Mouse (Mus musculus) duodenum, adult 2 months (tissue): Measurements from ENCODE around the gene Atp5b. TPM values are rescaled to one million over a fixed set of nuclear protein-coding genes. Genes with fewer than 3 reads are reported as not detected.

Experiments used
- polyA plus RNA-seq: library from polyadenylated mRNA; depleted of rRNA; stranded (reverse); fragments of >200 nt; gene quantifications from 2 replicates; pipeline ENCODE4 v1.2.3, GENCODE M21; 2012; ENCODE audit warnings: low replicate concordance; rRNA removed

Atp5b gene
- polyA plus RNA-seq: 6,260 and 7,330 TPM in 2 replicates

GRCm38 (mm10) chr10:128082880-128083421, at the start of gene Atp5b:
Gene Atp5b (plus strand): TSS chr10:128083273.

DNA sequence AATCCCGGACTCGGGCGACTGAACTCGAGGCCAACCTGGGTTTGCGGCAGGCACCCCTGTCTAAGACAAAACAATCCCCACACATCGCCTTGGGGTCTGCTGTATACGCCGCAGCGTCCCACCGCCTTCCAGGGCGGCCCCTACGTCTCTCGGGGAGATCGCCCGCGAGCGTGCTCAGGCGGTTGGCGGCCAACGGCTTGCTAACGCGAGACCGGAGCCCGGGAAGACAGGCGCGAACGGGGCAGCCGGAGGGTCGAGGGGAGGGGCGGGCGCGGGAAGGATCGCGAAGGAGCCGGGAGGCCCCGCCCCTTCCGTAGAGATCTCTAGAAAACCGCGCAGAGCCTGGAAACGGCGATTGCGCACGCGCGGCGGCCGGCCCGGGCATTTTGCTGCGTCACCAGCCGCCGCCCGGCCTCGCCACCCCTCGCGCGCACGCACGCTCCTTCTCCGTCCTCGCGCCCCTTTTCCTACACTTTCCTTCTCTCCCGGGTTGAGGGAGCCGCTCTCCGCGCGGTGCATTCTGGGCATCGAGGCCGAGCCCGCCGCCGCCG, 24.4 kb upstream of the Atp5b start, which contains the start of gene Ptges3:
Ptges3 (plus strand) TSS at position 354 of the 551 bp plus-strand sequence.

GRCm38 (mm10) chr10:128091564-128092505, 8.8 kb downstream of the Atp5b start, which contains the start of gene Baz2a:
Gene Baz2a (plus strand): TSS chr10:128091577.

Other genes starting within 250 kb of the Atp5b start
- not detected in 2 replicates for gene Rdh19, start 233.3 kb upstream of the Atp5b start, polyA plus RNA-seq
- 2.6 and 5.4 TPM in 2 replicates for gene Rdh16f2, start 216.8 kb upstream of the Atp5b start, polyA plus RNA-seq
- gene Rdh7, start 194.5 kb upstream of the Atp5b start, polyA plus RNA-seq: 40.9 and 82.5 TPM in 2 replicates
- 0.15 and 0.32 TPM in 2 replicates for gene Sdr9c7, start 184.8 kb upstream of the Atp5b start, polyA plus RNA-seq
- 33.8 and 58.5 TPM in 2 replicates for gene Hsd17b6, start 75.7 kb upstream of the Atp5b start, polyA plus RNA-seq
- gene Prim1, start 68.1 kb upstream of the Atp5b start, polyA plus RNA-seq: 0.87 and 1.6 TPM in 2 replicates
- gene Naca, start 47.7 kb upstream of the Atp5b start, polyA plus RNA-seq: 82.6 and 172 TPM in 2 replicates
- 37.4 and 83.8 TPM in 2 replicates for gene Ptges3, start 24.3 kb upstream of the Atp5b start, polyA plus RNA-seq
- gene Baz2a, start 8.3 kb downstream of the Atp5b start, polyA plus RNA-seq: 18.9 and 20.4 TPM in 2 replicates
- gene Rbms2, start 97.0 kb downstream of the Atp5b start, polyA plus RNA-seq: 38.0 and 39.4 TPM in 2 replicates
- 8.7 and 12.3 TPM in 2 replicates for gene Gls2, start 111.2 kb downstream of the Atp5b start, polyA plus RNA-seq
- gene Spryd4, start 128.5 kb downstream of the Atp5b start, polyA plus RNA-seq: 8.0 and 8.8 TPM in 2 replicates
- not detected in 2 replicates for gene Mip, start 142.6 kb downstream of the Atp5b start, polyA plus RNA-seq
- 1.1 and 1.8 TPM in 2 replicates for gene Timeless, start 148.8 kb downstream of the Atp5b start, polyA plus RNA-seq
- not detected in 2 replicates for gene Apon, start 170.8 kb downstream of the Atp5b start, polyA plus RNA-seq
- 0.07 TPM in 1 of 2 replicates, not detected in the other for gene Apof, start 185.4 kb downstream of the Atp5b start, polyA plus RNA-seq
- 14.9 and 17.8 TPM in 2 replicates for gene Stat2, start 187.3 kb downstream of the Atp5b start, polyA plus RNA-seq
- gene Il23a, start 215.5 kb downstream of the Atp5b start, polyA plus RNA-seq: 0.09 TPM in 1 of 2 replicates, not detected in the other
- gene Pan2, start 220.1 kb downstream of the Atp5b start, polyA plus RNA-seq: 11.9 and 15.5 TPM in 2 replicates
- gene Cnpy2, start 239.2 kb downstream of the Atp5b start, polyA plus RNA-seq: 19.5 and 28.4 TPM in 2 replicates